Mouse (Mus musculus) NIH3T3 (cell line): ENCODE results near the gene Pip4k2b.
"Not testable (repeated sequence)": the region's sequence is repeated elsewhere in the genome, so short reads cannot be mapped to it uniquely, and the experiment has no call there.

ENCODE experiments used
- DNase-seq: peaks from one replicate; pipeline ENCODE4 v3.0.0-alpha.2; 2012; ENCODE audit warnings: low read depth

Gene Pip4k2b

GRCm38 (mm10) chr11:97748496-97748895, 4.0 kb upstream of the Pip4k2b start:
- no peak for DNase-seq

DNA sequence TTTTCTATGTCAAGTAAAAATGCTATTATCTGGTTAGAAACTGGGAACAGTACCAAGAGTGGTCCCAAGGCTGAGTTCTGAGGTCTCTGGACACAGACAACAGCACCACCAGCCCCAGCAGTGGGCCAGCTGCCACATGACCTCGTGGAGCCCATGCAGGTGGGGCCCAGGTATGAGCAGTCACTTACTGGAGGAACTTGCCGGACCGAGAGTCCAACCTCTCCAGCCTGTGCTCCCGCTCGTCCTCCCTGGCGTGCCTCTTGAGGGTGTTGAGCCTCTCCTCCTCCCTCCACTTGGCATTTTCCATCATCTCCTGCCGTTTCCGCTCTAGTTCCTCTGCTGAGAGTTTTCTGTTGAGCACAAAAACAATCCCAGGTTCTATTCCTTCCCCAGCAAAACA, 3.3 kb upstream of the Pip4k2b start:
- no peak for DNase-seq

GRCm38 (mm10) chr11:97745331-97745721, 822 bp upstream of the Pip4k2b start:
- DNase-seq: no peak

GRCm38 (mm10) chr11:97744718-97745330, 320 bp upstream of the Pip4k2b start:
- peak; percentile 99 for DNase-seq

DNA sequence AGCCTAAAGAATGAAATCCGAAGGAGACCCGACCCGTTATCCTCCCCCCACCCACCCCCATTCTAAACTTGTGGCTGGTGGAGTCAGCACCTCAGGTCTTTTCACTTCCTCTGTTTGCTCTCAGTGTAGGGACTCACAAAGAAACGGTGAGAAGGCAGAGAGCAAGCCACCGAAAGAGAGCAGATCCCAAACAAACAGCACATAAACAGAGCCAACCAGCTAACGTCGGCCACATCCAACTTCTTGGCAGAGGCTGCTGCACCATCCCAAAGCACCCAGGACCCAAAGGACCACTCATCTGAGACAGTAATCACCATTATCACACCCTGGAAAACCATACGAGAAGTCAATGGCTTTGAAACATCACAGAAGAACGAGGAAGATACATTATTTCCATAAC, 1.1 kb downstream of the Pip4k2b start:
- DNase-seq: no peak

DNA sequence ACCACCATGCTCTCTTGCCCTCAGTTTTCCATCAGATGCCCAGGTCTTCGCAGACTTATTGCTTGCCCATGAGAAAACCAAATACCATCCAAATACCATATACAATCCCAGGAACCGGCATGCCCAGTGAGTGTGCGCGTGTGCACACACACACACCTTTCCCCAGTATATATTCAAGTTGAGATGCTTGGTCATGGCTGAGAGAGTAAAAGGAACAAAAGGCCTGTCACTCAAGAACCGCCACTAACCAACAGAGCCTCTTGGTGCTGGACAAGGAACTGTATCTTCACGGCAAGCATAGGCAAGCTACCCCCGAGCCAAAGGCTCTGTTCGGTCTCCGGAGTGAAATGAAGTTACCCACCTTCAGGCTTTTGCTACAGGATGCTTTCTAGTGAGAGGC, 1.9 kb downstream of the Pip4k2b start:
- no peak for DNase-seq

GRCm38 (mm10) chr11:97742157-97742556, 2.3 kb downstream of the Pip4k2b start:
- DNase-seq: no peak

DNA sequence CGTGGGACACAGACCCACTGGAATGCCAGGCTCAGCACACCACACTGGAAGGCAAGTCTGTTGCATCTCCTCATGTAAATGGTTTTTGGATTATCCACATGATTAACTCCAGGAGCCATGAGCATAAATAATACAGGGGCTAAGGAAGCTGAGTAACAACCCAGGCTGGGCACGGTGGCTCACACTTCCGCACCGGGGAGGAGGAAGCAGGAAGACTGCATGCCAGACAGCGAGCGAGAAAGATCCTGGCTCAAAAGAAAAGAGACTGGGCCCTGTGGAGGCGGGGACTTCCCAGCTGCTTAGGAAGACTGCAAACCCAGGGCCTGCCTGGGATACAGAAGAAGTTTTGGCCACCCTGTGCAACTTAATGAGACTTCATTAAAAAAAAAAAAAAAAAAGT, 4.3 kb downstream of the Pip4k2b start:
- DNase-seq: peak; percentile 20

GRCm38 (mm10) chr11:97739155-97739554, 5.3 kb downstream of the Pip4k2b start:
- DNase-seq: peak; percentile 19

DNA sequence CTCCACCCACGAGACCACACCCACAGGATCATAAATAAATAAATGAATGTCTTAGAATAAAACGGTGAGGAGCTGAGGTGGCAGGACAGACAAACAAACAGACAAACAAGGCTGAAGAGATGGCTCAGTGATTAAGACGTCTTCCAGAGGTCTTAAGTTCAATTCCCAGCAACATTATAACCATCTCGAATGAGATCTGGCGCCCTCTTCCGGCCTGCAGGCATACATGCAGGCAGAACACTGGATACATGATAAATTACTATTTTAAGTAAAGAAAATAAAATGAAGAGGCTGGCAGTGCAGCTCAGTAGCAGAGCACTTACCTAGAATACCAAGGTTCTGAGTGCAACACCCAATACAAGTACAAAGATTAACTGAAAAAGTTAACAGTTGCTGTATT, 5.8 kb downstream of the Pip4k2b start:
- peak; percentile 56 for DNase-seq

GRCm38 (mm10) chr11:97737600-97737999, 6.9 kb downstream of the Pip4k2b start:
- DNase-seq: peak; percentile 59

GRCm38 (mm10) chr11:97736645-97737044, 7.9 kb downstream of the Pip4k2b start:
- DNase-seq: no peak

- not testable (repeated sequence) for DNase-seq
Measured at GRCm38 (mm10) chr11:97734810-97735209, 9.7 kb downstream of the Pip4k2b start.

GRCm38 (mm10) chr11:97733689-97734088, 10.8 kb downstream of the Pip4k2b start:
- no peak for DNase-seq

DNA sequence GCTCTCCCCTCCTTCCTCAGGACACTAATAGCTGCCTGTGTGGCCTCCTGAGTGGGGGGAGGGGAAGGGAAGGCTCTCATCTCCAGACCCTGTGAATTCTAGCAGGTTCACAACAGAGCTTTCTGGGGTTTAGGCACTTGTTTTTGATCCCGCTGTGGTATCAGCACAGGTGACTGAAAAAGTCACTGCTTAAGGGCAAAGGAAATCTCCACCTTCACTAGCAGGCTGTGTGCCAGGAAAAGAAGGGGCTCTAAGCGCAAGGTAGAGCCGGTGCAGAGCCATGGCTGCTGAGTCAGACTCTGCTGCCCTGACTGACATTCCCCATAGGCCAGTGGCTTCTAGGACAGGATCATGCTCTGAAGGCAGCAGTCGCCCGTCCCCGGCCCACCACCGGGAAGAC, 15.8 kb downstream of the Pip4k2b start:
- no peak for DNase-seq

GRCm38 (mm10) chr11:97728311-97728710, 16.2 kb downstream of the Pip4k2b start:
- no peak for DNase-seq

GRCm38 (mm10) chr11:97723709-97724108, 20.8 kb downstream of the Pip4k2b start:
- no peak for DNase-seq

GRCm38 (mm10) chr11:97721338-97721737, 23.2 kb downstream of the Pip4k2b start:
- no peak for DNase-seq

- DNase-seq: no peak
Measured at GRCm38 (mm10) chr11:97719041-97719440, 25.5 kb downstream of the Pip4k2b start.

GRCm38 (mm10) chr11:97718281-97718860, 26.1 kb downstream of the Pip4k2b start:
- no peak for DNase-seq

DNA sequence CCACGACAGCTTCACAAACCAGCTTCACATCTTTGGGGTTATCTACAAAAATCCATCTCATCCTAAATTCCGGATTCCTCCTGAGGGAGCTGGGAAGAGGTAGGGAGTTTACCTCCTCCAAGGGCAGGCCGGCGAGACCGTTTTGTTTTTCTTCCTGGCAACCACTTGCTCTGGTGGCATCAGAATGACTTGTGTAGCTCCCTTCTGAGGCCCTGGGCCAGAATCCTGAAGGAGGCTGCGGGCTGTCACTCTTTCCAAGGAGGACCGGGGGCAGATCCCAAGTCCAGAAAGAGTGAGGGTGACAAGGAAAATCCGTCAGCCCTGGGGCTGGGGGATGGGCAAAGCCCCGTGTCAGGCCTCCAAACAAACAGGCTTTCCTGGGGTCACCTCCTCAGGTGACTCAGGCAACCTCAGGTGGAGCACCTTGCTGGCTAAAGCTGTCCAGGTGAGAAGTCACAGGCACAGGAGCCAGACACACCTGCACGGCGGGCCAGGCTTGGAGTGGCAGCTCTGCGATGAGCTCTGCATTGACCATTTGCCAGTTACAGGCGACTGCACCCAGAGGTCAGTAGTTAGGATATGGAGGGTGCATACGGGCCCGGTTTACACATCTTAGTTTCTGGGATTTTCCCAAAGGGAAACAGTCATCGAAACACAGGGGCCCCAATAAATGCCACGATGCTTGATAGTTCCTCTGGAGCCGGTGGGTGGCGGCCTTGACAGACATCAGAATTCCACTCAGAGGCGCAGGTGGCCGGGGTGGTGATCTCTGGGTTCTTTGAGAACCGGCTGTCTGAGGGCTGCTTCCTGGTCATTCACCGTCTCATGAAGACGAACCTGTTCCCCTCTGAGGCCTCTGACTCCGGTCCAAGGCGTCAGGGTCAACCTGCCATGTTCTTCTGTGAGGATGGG, 26.9 kb downstream of the Pip4k2b start:
- no peak for DNase-seq

DNA sequence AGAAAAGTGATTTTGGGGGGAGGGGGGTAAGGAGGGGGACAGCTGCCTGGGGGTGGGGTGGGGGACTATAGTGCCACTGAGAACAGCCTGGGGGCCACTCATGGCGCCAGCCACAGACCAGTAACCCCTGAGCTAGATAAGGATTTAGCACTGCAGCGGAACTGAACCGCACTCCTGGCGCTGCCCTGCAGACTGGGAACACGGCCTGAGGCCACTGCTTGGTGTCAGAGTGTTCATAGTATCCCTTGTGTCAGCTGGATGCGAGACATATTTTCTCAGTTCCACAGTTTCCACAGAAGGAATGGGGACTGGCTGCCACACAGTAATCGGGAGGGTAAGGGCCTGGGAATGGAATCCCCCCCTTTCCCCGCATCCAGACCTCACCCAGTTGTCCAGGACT, 28.5 kb downstream of the Pip4k2b start:
- no peak for DNase-seq
